Mouse (Mus musculus) monocyte, adult 5-6 weeks (primary cell): ENCODE measurements around the gene Cox20. TPM values are rescaled to one million over a fixed set of nuclear protein-coding genes. Genes with fewer than 3 reads are reported as not detected.
"Not testable (repeated sequence)": the region's sequence is repeated elsewhere in the genome, so short reads cannot be mapped to it uniquely, and the experiment has no call there.

Source experiments
- ATAC-seq: fragments of 153-309, 156-312 bp; replicated peaks from 2 replicates; pipeline ENCODE4 v1.8.0; 2017; ENCODE audit warnings: mild to moderate bottlenecking; ENCODE audit not compliant: low TSS enrichment, insufficient number of reproducible peaks, severe bottlenecking, poor library complexity, low FRiP score
- total RNA-seq: library from RNA; stranded (forward); fragments of 200-1000, 200-491, 200-594 nt; gene quantifications from 3 replicates; pipeline ENCODE4 v1.2.3, GENCODE M21; 2017

Cox20 gene
- total RNA-seq = 99.3 to 162 TPM (median 133 TPM) in 3 replicates

DNA sequence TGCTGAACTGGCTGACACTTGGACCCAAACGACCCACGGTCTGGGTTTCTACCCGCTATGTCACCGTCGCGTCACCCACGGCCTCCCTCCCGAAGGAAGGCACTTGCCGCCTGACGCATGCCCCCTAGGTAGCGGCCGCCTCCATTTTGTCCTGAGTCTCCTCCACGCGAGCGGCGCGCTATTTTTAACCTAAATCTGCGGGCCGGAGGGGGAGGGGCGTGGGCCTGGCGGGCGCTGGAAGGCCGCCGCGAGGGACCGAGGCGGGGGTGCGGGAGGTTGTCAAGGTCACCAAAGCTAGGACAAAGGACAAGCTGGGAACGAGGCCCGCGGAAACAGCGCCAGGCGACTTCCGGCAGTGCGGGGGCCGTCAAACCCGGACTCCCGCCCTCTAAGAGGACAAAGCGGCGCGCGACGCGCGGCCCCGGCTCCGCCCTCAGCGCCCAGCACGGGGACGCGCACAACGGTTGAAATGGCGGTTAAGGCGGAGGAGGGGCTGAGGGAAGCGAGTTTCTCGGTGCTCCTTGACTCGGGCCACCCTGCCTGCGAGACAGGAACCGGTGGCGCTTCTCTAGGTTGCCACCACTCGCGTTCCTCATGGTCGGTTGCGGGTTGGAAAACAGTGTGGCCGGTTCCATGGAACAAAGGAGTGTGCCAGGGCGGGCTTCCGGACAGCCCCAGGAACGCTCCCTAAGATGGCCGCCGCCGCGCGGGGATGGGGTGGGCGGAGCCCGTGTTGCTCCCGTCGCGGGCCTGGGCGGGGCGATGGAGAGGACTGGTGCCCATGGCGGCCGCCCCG, at the start of gene Cox20:
Cox20 (plus strand) TSS at position 742 of the 796 bp plus-strand sequence.
- peak; percentile 70 for ATAC-seq

DNA sequence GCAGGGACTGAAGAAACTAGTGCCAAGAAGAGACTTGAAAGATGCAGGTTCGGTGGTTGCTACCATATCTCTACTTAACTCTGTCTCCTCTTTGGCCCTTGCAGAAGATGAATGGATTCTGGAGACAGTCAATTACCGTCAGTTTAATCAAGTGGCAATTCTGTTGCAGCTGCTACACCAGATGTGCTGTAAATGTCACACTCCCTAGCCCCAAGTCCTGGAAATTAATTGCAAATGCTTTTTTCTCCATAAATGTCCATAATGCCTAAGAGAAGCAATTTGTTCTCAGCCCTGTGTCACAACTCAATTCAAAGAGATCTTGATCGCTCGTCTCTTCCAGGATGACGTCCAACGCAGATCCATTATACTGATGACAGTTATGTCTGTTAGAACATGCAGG, 48.3 kb upstream of the Cox20 start:
- ATAC-seq = no peak

DNA sequence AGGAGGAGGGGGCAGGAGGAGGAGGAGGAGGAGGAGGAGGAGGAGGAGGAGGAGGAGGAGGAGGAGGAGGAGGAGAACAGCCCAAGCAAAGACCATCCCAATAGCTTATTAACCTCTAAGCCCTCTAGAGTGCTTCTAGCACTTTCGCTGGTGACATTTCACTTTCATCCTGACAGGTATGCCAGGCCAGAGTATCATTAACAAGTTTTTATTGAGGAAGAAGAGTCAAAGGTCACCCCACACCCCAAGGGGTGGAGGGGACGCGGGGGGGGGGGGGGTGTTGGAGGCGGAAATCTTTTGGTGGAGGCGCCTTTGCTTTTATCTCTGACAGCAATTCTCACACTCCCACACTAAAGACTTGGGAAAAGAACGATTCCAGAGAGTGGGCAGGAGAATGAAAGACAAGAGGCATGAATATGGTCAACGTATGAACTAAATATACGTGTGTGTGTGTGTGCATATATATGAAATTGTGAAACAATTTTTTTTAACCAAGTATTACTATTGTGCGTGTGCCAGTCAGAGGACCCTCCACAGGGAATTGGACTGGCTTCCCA, 43.7 kb upstream of the Cox20 start:
- no peak for ATAC-seq

DNA sequence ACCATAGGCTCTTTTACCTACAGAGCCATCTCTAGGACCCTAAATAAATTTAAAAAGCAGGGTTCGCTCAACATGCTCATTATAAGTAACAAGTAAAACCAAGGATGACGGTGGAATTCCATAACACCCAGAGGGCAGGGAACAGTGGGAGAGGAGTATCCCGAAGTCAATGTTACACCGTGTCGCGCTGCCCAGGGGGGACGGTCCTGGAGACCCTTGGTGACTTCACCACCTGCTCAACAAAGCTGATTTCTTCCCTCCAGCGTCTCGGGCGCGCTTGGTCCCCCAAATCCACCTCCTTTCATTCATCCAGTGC, 43.2 kb upstream of the Cox20 start:
- no peak for ATAC-seq

DNA sequence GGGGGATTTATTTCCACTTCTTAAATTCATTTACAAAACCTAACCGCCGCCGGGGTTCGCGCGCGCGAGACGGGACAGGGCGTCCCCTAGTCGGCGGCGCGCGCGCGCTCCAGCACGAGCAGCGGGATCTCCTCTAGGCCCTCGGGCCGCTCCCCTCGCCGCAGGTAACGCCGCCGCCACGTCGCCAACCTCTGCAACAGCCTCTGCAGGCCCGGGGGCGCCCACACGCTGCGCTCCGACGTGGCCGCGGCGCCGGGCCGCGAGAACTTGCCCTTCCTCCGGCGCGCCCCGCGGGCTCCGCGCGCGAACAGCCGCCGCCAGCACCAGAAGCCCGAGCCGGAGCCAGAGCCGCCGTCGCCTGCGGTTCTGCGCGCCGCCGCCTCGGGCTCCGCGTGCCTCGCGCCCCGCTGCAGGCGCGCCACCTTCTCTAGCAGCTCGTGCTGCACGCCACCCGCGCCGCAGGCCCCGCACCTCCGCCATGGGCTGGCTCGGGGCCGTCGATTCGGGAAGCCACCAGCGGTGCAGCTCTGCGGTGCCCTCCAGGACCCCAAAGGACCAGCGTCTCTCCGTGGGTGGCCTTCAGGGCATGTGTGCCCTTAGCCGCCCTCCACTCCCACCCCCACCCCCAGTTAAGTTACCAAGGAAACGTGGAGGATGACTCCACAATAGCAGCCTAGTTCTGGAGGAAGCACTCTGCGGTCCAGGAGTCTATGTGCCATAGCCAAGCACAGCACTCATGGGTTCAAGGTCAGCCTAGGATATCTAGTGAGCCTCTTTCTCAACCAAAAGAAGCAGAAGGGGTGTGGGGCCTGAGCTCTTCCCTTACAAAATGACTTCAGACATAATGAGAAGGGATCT, 42.6 kb upstream of the Cox20 start:
- no peak for ATAC-seq

DNA sequence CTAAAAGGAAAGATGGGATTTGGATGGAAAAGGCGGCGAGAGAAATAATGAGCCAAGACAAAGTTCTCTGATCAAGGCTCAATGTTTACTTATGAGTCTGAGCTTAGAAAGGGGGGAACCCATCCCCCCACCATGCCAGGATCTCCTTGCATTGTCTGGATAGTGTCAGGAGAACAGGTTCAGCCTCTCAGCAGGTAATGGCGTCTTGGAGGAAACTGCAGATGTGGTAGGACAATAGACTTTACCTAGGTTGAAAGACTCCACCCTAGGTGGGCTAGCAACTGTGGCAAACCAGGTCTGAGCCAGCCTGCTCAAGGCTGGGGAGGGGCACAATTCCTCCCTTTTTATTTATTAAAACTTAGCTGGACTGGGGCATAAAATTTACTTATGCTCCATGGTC, 35.6 kb upstream of the Cox20 start:
- not testable (repeated sequence) for ATAC-seq

DNA sequence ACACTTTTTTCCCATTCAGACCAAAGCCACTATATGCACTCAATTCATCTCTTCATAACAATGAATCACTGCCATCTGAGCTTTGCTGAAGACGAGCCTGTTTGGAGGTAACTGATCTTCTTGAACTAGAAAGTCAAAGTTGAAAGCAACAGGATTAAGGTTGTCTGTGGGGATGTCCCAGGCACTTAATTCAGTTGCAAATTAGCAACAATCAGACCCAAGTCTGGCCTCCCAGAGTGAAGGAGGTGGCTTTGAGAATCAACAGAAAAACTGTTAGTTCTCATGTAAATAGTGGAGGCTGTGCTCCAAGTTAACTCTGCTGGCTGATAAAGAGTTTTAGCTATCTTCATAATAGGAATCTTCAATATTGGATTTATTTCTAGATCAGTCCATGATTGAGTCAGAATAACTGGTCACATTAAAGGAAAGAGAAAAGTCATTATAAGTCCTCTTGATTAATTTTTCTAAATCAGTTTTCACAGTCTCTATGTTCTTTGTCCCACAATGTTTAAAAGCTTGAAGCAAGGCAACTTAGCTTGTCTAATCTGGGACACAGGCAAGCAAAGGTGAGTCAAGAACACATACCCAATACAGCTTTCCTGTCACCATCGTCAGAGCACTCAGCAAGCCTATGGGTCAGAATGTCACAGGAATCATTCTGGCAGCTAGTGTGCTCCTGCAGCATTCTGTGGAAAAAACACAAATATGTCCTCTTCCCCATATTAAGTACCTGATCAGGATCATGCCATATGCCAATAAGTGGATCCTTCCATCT, 34.8 kb upstream of the Cox20 start:
- no peak for ATAC-seq

DNA sequence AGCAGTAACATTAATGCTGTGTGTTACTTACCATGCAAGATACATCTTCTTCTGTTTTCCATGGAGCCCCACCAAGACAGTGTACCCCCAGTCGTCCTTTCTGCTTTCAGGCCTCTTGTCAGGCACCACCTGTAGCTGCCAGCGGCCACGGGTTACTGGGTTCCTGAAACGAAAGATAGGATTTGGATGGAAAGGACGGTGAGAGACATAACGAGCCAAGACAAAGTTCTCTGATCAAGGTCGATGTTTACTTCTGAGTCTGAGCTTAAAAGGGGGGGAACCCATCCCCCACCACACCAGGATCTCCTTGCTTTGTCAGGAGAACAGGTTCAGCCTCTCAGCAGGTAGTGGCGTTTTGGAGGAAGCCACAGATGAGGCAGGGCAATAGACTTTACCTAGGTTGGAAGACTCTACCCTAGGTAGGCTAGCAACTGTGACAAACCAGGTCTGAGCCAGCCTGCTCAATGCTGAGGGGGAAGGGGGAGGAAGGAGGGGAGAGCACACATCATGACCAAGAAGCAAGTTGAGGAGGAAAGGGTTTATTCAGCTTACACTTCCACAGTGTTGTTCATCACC, 31.2 kb upstream of the Cox20 start:
- ATAC-seq = no peak

DNA sequence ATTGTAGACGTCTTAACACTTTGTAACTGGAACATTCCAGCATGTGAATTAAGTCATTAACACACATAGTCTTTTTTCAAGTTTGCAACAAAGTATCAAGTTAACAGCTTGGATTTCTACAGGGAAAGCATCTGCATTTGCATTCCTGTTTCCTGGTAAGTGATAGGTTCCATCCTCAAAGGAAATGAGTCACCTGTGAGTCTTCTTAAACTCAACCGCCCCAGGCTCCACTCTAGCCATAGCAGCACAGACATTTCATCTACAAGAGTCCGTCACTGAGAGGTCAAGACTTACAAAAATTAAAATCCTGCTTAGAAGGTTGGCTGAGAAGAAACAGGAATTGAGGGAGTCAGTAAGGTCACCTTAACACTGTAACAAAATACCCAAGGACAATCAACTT, 27.2 kb upstream of the Cox20 start:
- ATAC-seq = no peak

DNA sequence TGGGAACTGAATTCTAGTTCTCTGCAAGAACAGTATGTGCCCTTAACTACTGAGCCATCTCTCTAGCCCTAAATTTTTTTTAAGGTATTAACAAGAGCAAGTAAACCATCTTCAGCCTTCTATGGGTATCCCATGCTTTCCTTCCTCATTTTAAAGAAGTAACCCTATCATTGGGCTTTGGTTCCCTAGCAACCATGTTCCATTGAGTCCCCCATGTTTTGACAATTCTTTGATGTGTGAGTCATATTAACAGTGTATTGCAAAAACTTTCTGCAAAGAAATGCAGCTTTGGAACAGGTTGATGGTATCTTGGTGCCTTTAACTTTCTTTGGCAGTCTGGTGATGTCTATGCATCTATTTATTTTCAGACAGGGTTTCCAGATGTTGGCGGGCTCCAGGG, 24.9 kb upstream of the Cox20 start:
- no peak for ATAC-seq

DNA sequence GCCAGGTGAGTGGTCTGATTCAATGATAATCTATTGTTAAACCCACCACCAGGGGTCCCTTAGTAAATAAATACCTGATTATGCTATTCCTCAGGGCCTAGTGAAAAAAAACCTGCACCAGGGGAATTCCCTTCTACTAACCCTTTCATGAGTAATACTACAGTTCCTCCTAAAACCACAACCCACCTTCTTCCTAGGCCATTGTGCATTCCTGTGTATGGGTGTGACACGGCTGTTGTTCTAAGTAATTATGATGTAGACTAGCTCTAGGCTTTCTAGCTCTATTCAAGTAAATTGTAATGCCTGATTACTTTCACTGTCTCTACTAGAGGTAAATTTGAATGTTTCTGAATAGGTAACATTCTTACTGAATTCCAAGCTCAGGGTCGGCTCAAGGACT, 17.7 kb upstream of the Cox20 start:
- not testable (repeated sequence) for ATAC-seq

DNA sequence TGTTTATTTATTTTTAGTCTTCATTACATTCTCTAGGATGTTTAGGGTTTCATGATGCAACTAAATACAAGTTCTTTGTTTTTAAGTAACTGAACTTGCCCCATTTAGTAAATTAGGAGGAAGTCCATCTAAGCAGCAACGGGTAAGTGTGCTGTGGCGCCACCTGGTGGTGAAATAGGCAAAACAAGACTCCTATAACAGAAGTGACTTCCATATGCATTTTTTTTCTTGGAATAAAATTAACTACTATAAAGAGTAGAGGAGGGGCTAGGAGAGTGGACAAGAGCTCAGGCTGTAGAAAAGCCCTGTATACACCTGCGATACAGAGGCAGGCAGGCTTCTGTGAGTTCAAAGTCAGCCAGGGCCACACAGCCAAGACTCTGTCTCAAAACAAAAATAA, 15.5 kb upstream of the Cox20 start:
- ATAC-seq = peak; percentile 72

DNA sequence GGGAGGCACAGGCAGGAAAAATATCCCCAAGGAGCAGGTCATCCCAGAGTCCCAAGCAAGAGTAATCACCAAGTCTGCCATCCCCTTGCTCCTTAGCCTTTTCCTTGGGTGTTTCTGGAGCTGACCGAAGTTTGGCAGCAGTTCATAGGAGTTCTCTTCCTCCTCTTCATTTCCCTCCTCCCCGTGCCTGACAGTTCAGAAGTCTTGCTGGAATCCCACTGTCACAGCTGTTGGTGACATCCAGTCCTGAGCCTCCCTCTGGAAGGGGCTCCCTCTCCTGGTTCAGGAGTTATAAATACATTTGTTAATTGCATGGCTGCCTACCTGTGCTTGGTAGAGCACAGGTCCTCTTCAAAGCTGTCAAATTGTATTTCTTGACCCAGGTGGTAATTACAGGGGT, 9.4 kb upstream of the Cox20 start:
- no peak for ATAC-seq

DNA sequence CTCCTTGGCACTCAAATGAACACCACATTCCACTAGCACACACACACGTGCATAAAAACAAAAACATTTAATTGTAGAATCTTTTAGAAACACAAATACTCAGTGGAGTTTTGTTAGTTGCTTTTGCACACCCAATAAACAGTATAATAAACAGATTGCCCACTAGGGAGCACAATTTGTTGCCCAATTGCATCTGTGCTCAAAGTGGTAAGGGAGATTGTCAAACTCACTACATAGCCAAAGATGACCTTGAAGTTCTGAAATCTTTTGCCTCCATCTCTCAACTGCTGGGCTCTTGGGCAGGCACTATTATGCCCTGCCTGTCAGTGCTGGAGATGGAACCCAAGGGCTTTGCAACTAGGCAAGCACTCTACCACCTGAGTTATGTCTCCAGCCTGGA, 8.8 kb upstream of the Cox20 start:
- no peak for ATAC-seq

DNA sequence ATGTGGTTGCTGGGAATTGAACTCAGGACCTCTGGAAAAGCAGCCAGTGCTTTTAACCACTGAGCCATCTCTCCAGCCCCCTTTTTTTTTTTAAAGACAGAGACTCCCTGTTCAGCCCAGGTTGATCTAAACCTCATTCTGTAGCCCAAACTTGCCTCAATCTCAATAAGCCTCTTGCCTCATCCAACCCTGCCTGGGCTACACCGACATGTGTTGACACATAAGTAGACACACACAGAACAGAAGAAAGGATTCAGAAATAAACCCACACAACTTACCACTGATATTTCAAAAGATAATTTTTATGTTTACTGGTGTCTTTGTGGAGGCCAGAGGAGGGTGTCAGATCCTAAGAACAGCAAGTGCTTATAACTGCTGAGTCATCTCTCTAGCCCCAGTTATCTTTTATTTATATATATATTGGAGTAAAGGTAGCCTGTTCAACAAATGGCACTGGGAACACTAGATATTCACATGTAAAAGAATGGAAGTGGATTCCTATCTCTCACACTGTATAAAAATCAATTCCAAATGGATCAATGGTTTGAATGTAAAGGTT, 5.8 kb upstream of the Cox20 start:
- ATAC-seq = no peak

DNA sequence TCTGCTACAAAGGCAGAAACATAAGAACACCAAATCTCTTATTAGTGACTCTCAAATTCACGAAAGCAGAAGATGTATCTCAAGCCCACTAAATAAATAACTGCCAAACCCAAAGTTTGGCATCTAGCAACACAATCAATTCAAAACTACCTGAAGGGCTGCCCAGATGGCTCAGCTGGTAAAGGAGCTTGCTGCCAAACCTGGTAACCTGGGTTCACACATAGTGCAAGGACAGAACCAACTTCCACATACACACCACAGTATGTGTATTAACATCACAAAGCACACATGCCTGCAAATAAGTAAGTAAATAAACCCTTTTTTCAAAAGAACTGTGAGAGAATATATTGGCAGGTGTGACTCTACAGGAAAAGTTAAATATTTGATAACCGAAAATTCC, 4.7 kb upstream of the Cox20 start:
- ATAC-seq = no peak

DNA sequence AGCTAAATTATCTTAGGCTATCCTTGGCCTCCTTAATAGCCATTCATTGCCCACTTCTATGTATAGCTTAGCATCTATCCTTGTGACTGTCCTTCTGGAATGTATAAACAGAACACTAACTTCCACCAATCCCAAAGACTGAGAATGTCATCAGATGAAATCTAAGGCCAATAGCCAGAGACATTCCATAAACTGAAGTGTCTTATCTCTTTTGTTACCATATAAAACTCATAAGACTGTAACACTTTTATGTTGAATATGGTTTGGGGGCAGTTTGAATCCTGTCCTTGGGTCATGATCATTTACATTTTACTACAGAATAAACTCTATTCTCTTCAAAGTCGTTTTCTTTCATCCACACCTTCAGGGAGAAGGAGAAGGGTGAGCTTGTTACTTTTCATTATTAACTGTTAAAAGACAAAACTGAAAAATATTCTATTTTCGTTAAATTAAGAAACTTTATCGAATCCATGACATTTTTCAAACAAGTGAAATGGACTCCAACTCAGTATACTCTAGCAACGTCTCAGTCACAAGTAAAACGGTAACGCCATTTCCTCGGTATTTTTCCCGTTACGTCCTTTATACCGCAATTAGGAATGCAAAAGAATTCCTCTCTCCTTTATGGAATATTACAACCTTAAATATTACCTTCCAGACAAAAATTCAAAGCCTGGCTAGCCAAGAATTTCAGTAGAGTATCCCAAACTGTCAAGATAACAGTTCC, 1.5 kb upstream of the Cox20 start:
- no peak for ATAC-seq

DNA sequence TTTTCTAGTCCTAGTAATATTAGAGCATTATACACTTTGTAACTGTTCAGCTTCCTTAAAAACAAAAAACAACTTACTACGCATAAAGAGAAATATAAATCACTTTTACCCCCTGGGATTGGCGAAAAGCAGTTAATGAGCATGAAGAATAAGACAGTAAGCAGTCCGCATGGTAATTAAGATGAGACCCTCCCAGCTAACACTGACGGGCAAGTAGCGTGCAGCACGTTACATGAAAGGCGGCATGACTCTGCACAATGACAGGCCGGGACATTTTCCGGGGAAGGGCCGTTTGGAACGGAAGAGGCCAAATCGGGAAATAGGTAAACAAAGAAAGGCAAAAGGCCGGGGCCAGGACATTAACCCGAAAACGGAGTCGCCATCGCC, 935 bp upstream of the Cox20 start:
- ATAC-seq = peak; percentile 54
